Mouse (Mus musculus): ENCODE data around the gene Gm17190. TPM values are rescaled to one million over a fixed set of nuclear protein-coding genes. Genes with fewer than 3 reads are reported as not detected.

The Gm17190 gene
- total and polyA plus RNA-seq, 2 experiments from 2014 or later: not detected

GRCm38 (mm10) chr13:96085581-96086302, 3.9 kb downstream of the Gm17190 start:
- Histone ChIP-seq H3K27me3 (ENCODE audit: control insufficient read depth, insufficient read depth, low read length) (no peaks in the 10 kb centered on the region), H3K36me3 (replicated peaks; ENCODE audit: control insufficient read depth, insufficient read depth, low read length) (no peaks in the 10 kb centered on the region), H3K27ac (ENCODE audit: low read depth) (no peak overlapping the region), H3K4me2 (ENCODE audit: low read depth, low read length) (no peak overlapping the region), H3K9ac (replicated peaks; ENCODE audit: low read depth, low read length) (no peak overlapping the region), H3K9me3 (replicated peaks; ENCODE audit: control insufficient read depth, low read length) (no peaks in the 10 kb centered on the region), H3K4me1 (ENCODE audit: control insufficient read depth, insufficient read depth) (no peaks in the 10 kb centered on the region), H3K4me3 (ENCODE audit: low read depth, low read length) (no peak overlapping the region)
- ATAC-seq (ENCODE audit: insufficient read depth, low read depth): no peak
- no peak for DNase-seq (ENCODE audit: low spot score)
- TF ChIP-seq CTCF (IDR thresholded peaks at IDR 0.05; ENCODE audit: low read depth): no peak
- no peak for TF ChIP-seq EP300 (IDR thresholded peaks at IDR 0.05; ENCODE audit: low read depth)
- WGBS: 86% methylated on average over 7 of the region's 7 CpGs

GRCm38 (mm10) chr13:96090929-96091328, 9.1 kb downstream of the Gm17190 start:
- ATAC-seq (ENCODE audit: insufficient read depth, low read depth) (no peak), DNase-seq (ENCODE audit: low spot score) (no peak)
- Histone ChIP-seq H3K9me3 (replicated peaks; ENCODE audit: control insufficient read depth, low read length) (no peaks in the 10 kb centered on the region), H3K9ac (replicated peaks; ENCODE audit: low read depth, low read length) (no peak overlapping the region), H3K4me3 (ENCODE audit: low read depth, low read length) (no peak overlapping the region), H3K4me1 (ENCODE audit: control insufficient read depth, insufficient read depth) (no peaks in the 10 kb centered on the region), H3K27ac (ENCODE audit: low read depth) (no peak overlapping the region), H3K36me3 (replicated peaks; ENCODE audit: control insufficient read depth, insufficient read depth, low read length) (no peaks in the 10 kb centered on the region), H3K4me2 (ENCODE audit: low read depth, low read length) (no peak overlapping the region), H3K27me3 (ENCODE audit: control insufficient read depth, insufficient read depth, low read length) (no peaks in the 10 kb centered on the region)
- TF ChIP-seq CTCF (IDR thresholded peaks at IDR 0.05; ENCODE audit: low read depth) (no peak), EP300 (IDR thresholded peaks at IDR 0.05; ENCODE audit: low read depth) (no peak)
- WGBS: 49% methylated on average over 4 of the region's 4 CpGs

DNA sequence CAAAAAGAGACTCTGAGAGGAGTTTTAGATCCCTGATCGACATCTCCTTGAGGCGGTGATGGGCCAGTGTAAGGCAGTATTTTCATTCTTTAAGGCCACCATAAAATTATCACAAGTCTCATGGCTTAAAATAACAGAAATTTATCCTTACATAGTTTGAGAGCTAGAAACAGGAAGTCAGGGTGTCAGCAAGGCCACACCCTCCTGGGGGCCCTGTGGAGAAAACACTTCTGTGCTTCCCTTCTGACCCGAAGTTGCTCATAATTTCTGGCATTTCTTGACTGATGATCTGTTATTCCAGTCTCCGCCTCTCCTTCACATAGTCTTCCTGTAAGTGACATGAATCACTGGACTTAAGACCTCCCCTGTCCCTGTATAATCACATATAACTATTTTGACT, 24.5 kb downstream of the Gm17190 start:
- no peak for ATAC-seq (ENCODE audit: insufficient read depth, low read depth)
- Histone ChIP-seq H3K36me3 (replicated peaks; ENCODE audit: control insufficient read depth, insufficient read depth, low read length) (no peaks in the 10 kb centered on the region), H3K4me1 (ENCODE audit: control insufficient read depth, insufficient read depth) (no peaks in the 10 kb centered on the region), H3K9ac (replicated peaks; ENCODE audit: low read depth, low read length) (no peak overlapping the region), H3K9me3 (replicated peaks; ENCODE audit: control insufficient read depth, low read length) (no peaks in the 10 kb centered on the region), H3K27ac (ENCODE audit: low read depth) (no peak overlapping the region), H3K4me3 (ENCODE audit: low read depth, low read length) (no peak overlapping the region), H3K4me2 (ENCODE audit: low read depth, low read length) (no peak overlapping the region), H3K27me3 (ENCODE audit: control insufficient read depth, insufficient read depth, low read length) (no peaks in the 10 kb centered on the region)
- TF ChIP-seq CTCF (IDR thresholded peaks at IDR 0.05; ENCODE audit: low read depth) (no peak), EP300 (IDR thresholded peaks at IDR 0.05; ENCODE audit: low read depth) (no peak)
- no peak for DNase-seq (ENCODE audit: low spot score)
- 70% methylated on average over 4 of the region's 4 CpGs for WGBS

GRCm38 (mm10) chr13:96110767-96111166, 28.9 kb downstream of the Gm17190 start:
- Histone ChIP-seq H3K36me3 (replicated peaks; ENCODE audit: control insufficient read depth, insufficient read depth, low read length) (no peaks in the 10 kb centered on the region), H3K9me3 (replicated peaks; ENCODE audit: control insufficient read depth, low read length) (no peaks in the 10 kb centered on the region), H3K9ac (replicated peaks; ENCODE audit: low read depth, low read length) (no peak overlapping the region), H3K27me3 (ENCODE audit: control insufficient read depth, insufficient read depth, low read length) (no peaks in the 10 kb centered on the region), H3K4me3 (ENCODE audit: low read depth, low read length) (no peak overlapping the region), H3K4me1 (ENCODE audit: control insufficient read depth, insufficient read depth) (peaks cover 5% of the 10 kb centered on the region; the same call in 1 of the 2 replicates), H3K27ac (ENCODE audit: low read depth) (no peak overlapping the region), H3K4me2 (ENCODE audit: low read depth, low read length) (no peak overlapping the region)
- DNase-seq (ENCODE audit: low spot score): no peak
- no peak for TF ChIP-seq CTCF (IDR thresholded peaks at IDR 0.05; ENCODE audit: low read depth)
- no peak for TF ChIP-seq EP300 (IDR thresholded peaks at IDR 0.05; ENCODE audit: low read depth)
- ATAC-seq (ENCODE audit: insufficient read depth, low read depth): no peak
- WGBS: 90% methylated on average over 3 of the region's 3 CpGs

DNA sequence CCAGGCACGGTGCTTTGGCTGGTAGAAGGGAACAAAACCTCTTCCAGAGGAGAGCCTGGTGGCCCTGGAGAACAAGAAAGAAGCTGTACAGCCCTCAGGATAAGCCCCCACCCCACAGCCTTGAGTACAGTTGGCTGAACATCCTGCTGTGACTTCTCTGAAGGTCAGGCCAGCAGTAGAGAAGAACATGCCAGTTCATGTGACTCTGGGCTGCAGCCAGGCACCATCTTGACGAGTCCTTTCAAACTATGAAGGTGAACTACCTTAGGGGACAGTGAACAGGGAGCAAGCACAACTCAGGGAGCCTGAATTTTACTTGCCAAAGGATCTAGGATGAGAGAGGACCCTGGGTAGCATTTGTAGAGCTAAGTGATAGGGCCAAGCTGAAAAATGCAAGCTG, 30.9 kb downstream of the Gm17190 start:
- Histone ChIP-seq H3K27me3 (ENCODE audit: control insufficient read depth, insufficient read depth, low read length) (no peaks in the 10 kb centered on the region), H3K4me1 (ENCODE audit: control insufficient read depth, insufficient read depth) (peaks cover 5% of the 10 kb centered on the region; the same call in 1 of the 2 replicates), H3K4me3 (ENCODE audit: low read depth, low read length) (no peak overlapping the region), H3K27ac (ENCODE audit: low read depth) (no peak overlapping the region), H3K4me2 (ENCODE audit: low read depth, low read length) (no peak overlapping the region), H3K9ac (replicated peaks; ENCODE audit: low read depth, low read length) (no peak overlapping the region), H3K36me3 (replicated peaks; ENCODE audit: control insufficient read depth, insufficient read depth, low read length) (no peaks in the 10 kb centered on the region), H3K9me3 (replicated peaks; ENCODE audit: control insufficient read depth, low read length) (no peaks in the 10 kb centered on the region)
- WGBS: 59% methylated on average over 2 of the region's 2 CpGs
- ATAC-seq (ENCODE audit: insufficient read depth, low read depth) (no peak; the same call in 1 of the 2 replicates), DNase-seq (ENCODE audit: low spot score) (no peak)
- TF ChIP-seq CTCF (IDR thresholded peaks at IDR 0.05; ENCODE audit: low read depth) (no peak), EP300 (IDR thresholded peaks at IDR 0.05; ENCODE audit: low read depth) (no peak)

- Histone ChIP-seq H3K4me1 (ENCODE audit: control insufficient read depth, insufficient read depth) (peaks cover 4% of the 10 kb centered on the region; the same call in 1 of the 2 replicates), H3K9me3 (replicated peaks; ENCODE audit: control insufficient read depth, low read length) (no peaks in the 10 kb centered on the region), H3K9ac (replicated peaks; ENCODE audit: low read depth, low read length) (no peak overlapping the region), H3K4me2 (ENCODE audit: low read depth, low read length) (no peak overlapping the region), H3K4me3 (ENCODE audit: low read depth, low read length) (no peak overlapping the region), H3K36me3 (replicated peaks; ENCODE audit: control insufficient read depth, insufficient read depth, low read length) (no peaks in the 10 kb centered on the region), H3K27ac (ENCODE audit: low read depth) (no peak overlapping the region), H3K27me3 (ENCODE audit: control insufficient read depth, insufficient read depth, low read length) (peaks cover 14% of the 10 kb centered on the region)
- TF ChIP-seq CTCF (IDR thresholded peaks at IDR 0.05; ENCODE audit: low read depth) (no peak), EP300 (IDR thresholded peaks at IDR 0.05; ENCODE audit: low read depth) (no peak)
- no peak for DNase-seq (ENCODE audit: low spot score)
- no peak for ATAC-seq (ENCODE audit: insufficient read depth, low read depth)
- 42% methylated on average over 5 of the region's 5 CpGs for WGBS
Observed at GRCm38 (mm10) chr13:96125011-96125410, 43.2 kb downstream of the Gm17190 start.
